Mouse (Mus musculus) liver, embryonic 14.5 days (tissue): Measurements from ENCODE around the gene Lamc2.

Experiments used
- CTCF ChIP-seq: IDR thresholded peaks from 2 replicates; pipeline ENCODE4 v1.5.1; 2016; ENCODE audit warnings: antibody characterized with exemption, low read depth, control low read depth
- EP300 ChIP-seq: IDR thresholded peaks from 2 replicates; pipeline ENCODE4 v1.6.1; 2016; ENCODE audit warnings: antibody characterized with exemption, low read depth

DNA sequence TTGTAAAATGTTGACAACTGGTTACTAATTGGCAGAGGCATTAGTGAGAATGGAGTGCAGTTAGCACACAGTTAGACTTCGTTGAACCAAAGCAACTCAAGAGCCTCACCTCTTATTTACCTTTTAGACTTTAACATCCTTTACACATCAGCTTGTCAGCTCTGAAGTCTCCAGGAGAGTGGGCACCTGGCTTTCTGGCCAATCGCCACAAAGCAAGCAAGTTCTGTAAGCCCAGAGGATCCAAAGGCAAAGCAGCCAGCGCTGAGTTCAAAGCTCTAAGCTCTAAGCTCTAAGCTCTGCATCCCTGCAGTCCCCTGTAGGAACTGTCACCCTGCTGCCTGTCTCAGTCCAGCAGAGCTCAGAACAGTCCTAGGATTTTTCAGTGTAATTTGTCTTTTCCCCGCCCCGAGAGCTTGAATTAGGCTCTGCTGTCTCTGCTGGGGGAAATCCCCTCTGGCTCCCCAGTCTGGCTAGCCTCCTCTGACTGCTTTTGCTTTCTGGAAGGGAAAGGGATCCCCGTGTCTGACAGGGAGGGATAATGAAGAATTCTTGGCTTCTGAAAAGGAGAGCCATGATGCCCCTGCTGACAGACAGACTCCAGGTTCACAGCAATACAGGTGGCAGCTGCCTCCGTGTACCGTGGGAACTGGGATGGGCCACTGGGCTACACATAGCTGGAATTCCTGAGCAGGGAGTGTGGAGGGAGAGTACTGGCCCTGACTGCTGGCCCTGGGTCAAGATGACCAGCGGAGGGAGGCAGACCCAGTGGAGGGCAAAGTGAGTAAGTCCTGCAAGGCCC is 94.6 kb downstream of the Lamc2 start:
- TF ChIP-seq CTCF (no peak), EP300 (no peak)
